In genomic region chr12:28248749-28249148, GRCm38 (mm10) we compare ENCODE assay signal across 9 mouse cellular contexts.
A peak's percentile ranks its signal among the peaks of the same experiment; 100 is the strongest.
DNase-seq lines count a peak whose midpoint lies in the region; ATAC-seq and TF ChIP-seq lines count a peak whose summit lies in the region.
"Had no signal": no experiment of that assay in that cellular context is flagged by ENCODE, and none has a peak within 500 bp of the region (broad histone marks: within the 10 kb centered on the region; RNA-seq: fewer than 3 reads in every experiment).

No protein-coding gene starts in this region.

- H3K36me3 ChIP-seq in intestine, postnatal 0 days (ENCODE audit: control insufficient read depth, insufficient read depth): no peaks in the 10 kb centered on the region
- no peaks in the 10 kb centered on the region for H3K36me3 ChIP-seq in intestine, embryonic 15.5 days
- H3K36me3 ChIP-seq in embryonic facial prominence, embryonic 11.5 days (replicated peaks; ENCODE audit: control insufficient read depth, insufficient read depth, low read depth, low read length): no peaks in the 10 kb centered on the region
- H3K36me3 ChIP-seq in liver, embryonic 14.5 days (replicated peaks; ENCODE audit: control insufficient read depth, insufficient read depth, low read depth): no peaks in the 10 kb centered on the region
- no peaks in the 10 kb centered on the region for H3K36me3 ChIP-seq in hindbrain, embryonic 16.5 days (ENCODE audit: control insufficient read depth, insufficient read depth, low read length)
- H3K36me3 ChIP-seq: heart, embryonic 13.5 days had no signal

- H3K4me3 ChIP-seq in intestine, postnatal 0 days (ENCODE audit: low read depth, low read length): no peak overlapping the region
- no peak overlapping the region for H3K4me3 ChIP-seq in intestine, embryonic 15.5 days (replicated peaks)
- no peak overlapping the region for H3K4me3 ChIP-seq in embryonic facial prominence, embryonic 11.5 days (ENCODE audit: low read depth, low read length)
- H3K4me3 ChIP-seq in liver, embryonic 14.5 days (ENCODE audit: insufficient read depth in 1 of 2, low read depth in 2 of 2, low read length in 2 of 2): no peak overlapping the region
- H3K4me3 ChIP-seq in hindbrain, embryonic 16.5 days (ENCODE audit: low read length): no peak overlapping the region
- H3K4me3 ChIP-seq: heart, embryonic 13.5 days had no signal

- no peak for ATAC-seq in intestine, postnatal 0 days
- ATAC-seq in intestine, embryonic 15.5 days: no peak
- no peak for ATAC-seq in embryonic facial prominence, embryonic 11.5 days (replicated peaks; ENCODE audit: insufficient number of reproducible peaks, low FRiP score, low TSS enrichment, low read depth)
- no peak for ATAC-seq in liver, embryonic 14.5 days (ENCODE audit: insufficient read depth)
- ATAC-seq in hindbrain, embryonic 16.5 days: no peak

- H3K27me3 ChIP-seq in intestine, postnatal 0 days (replicated peaks; ENCODE audit: control insufficient read depth, insufficient read depth, low read length): no peaks in the 10 kb centered on the region
- no peaks in the 10 kb centered on the region for H3K27me3 ChIP-seq in intestine, embryonic 15.5 days (replicated peaks)
- no peaks in the 10 kb centered on the region for H3K27me3 ChIP-seq in embryonic facial prominence, embryonic 11.5 days (ENCODE audit: control insufficient read depth, insufficient read depth, low read length)
- no peaks in the 10 kb centered on the region for H3K27me3 ChIP-seq in liver, embryonic 14.5 days (ENCODE audit: control insufficient read depth, insufficient read depth, low read length)
- no peaks in the 10 kb centered on the region for H3K27me3 ChIP-seq in hindbrain, embryonic 16.5 days (replicated peaks; ENCODE audit: control insufficient read depth, insufficient read depth, low read length)
- H3K27me3 ChIP-seq: heart, embryonic 13.5 days had no signal

- H3K9me3 ChIP-seq in intestine, postnatal 0 days (ENCODE audit: control insufficient read depth): no peaks in the 10 kb centered on the region
- no peaks in the 10 kb centered on the region for H3K9me3 ChIP-seq in intestine, embryonic 15.5 days
- H3K9me3 ChIP-seq in embryonic facial prominence, embryonic 11.5 days (replicated peaks; ENCODE audit: control insufficient read depth, low read length): no peaks in the 10 kb centered on the region
- H3K9me3 ChIP-seq in liver, embryonic 14.5 days (ENCODE audit: control insufficient read depth, low read length): no peaks in the 10 kb centered on the region
- H3K9me3 ChIP-seq in hindbrain, embryonic 16.5 days (ENCODE audit: control insufficient read depth, low read length): no peaks in the 10 kb centered on the region

- H3K4me2 ChIP-seq in intestine, postnatal 0 days (replicated peaks; ENCODE audit: low read depth): no peak overlapping the region
- H3K4me2 ChIP-seq in intestine, embryonic 15.5 days (replicated peaks): no peak overlapping the region
- no peak overlapping the region for H3K4me2 ChIP-seq in embryonic facial prominence, embryonic 11.5 days (ENCODE audit: low read depth, low read length)
- H3K4me2 ChIP-seq in liver, embryonic 14.5 days (ENCODE audit: low read depth): no peak overlapping the region
- H3K4me2 ChIP-seq in hindbrain, embryonic 16.5 days (ENCODE audit: low read length): no peak overlapping the region
- H3K4me2 ChIP-seq: heart, embryonic 13.5 days had no signal

- 58% methylated on average over 3 of the region's 3 CpGs for WGBS in intestine, postnatal 0 days
- 61% methylated on average over 3 of the region's 3 CpGs for WGBS in intestine, embryonic 15.5 days
- WGBS in embryonic facial prominence, embryonic 11.5 days: 56% methylated on average over 3 of the region's 3 CpGs
- 54% methylated on average over 3 of the region's 3 CpGs for WGBS in liver, embryonic 14.5 days (ENCODE audit: insufficient replicate concordance)
- 65% methylated on average over 3 of the region's 3 CpGs for WGBS in hindbrain, embryonic 16.5 days

- H3K4me1 ChIP-seq in intestine, postnatal 0 days (replicated peaks; ENCODE audit: control insufficient read depth, insufficient read depth, low read length): no peaks in the 10 kb centered on the region
- H3K4me1 ChIP-seq in intestine, embryonic 15.5 days (replicated peaks): no peaks in the 10 kb centered on the region
- H3K4me1 ChIP-seq in embryonic facial prominence, embryonic 11.5 days (ENCODE audit: control insufficient read depth, insufficient read depth, low read length): no peaks in the 10 kb centered on the region
- H3K4me1 ChIP-seq in liver, embryonic 14.5 days (replicated peaks; ENCODE audit: control insufficient read depth in 2 of 2, insufficient read depth in 2 of 2, low read length in 1 of 2): no peaks in the 10 kb centered on the region
- no peaks in the 10 kb centered on the region for H3K4me1 ChIP-seq in hindbrain, embryonic 16.5 days (ENCODE audit: control insufficient read depth, insufficient read depth, low read depth, low read length)
- H3K4me1 ChIP-seq: heart, embryonic 13.5 days had no signal

- peak; percentile 27 for DNase-seq in Muller cell, postnatal 12 days (ENCODE audit: inconsistent ontology term)
- DNase-seq in embryonic facial prominence, embryonic 11.5 days (ENCODE audit: low spot score): peak; percentile 30
- DNase-seq in liver, embryonic 14.5 days (ENCODE audit: low read depth in 3 of 3, low spot score in 3 of 3): no peak
- no peak for DNase-seq in natural killer cell, adult 2 months (ENCODE audit: low spot score in 2 of 2)
- DNase-seq in spleen, adult 18-20 months: no peak

- no peak for TF ChIP-seq EP300 in liver, embryonic 14.5 days (IDR thresholded peaks at IDR 0.05; ENCODE audit: low read depth)

- H3K27ac ChIP-seq in intestine, postnatal 0 days (ENCODE audit: low read depth, low read length): no peak overlapping the region
- H3K27ac ChIP-seq in intestine, embryonic 15.5 days: no peak overlapping the region
- no peak overlapping the region for H3K27ac ChIP-seq in embryonic facial prominence, embryonic 11.5 days (replicated peaks; ENCODE audit: low read depth, low read length)
- no peak overlapping the region for H3K27ac ChIP-seq in liver, embryonic 14.5 days
- no peak overlapping the region for H3K27ac ChIP-seq in hindbrain, embryonic 16.5 days (ENCODE audit: low read depth, low read length)
- H3K27ac ChIP-seq: heart, embryonic 13.5 days had no signal

- no peak overlapping the region for H3K9ac ChIP-seq in intestine, postnatal 0 days (ENCODE audit: low read depth, low read length)
- H3K9ac ChIP-seq in intestine, embryonic 15.5 days: no peak overlapping the region
- no peak overlapping the region for H3K9ac ChIP-seq in embryonic facial prominence, embryonic 11.5 days (replicated peaks; ENCODE audit: low read length)
- H3K9ac ChIP-seq in liver, embryonic 14.5 days (replicated peaks): no peak overlapping the region
- H3K9ac ChIP-seq in hindbrain, embryonic 16.5 days (ENCODE audit: low read depth, low read length): no peak overlapping the region
- H3K9ac ChIP-seq: heart, embryonic 13.5 days had no signal

- peak; percentile 71 for TF ChIP-seq CTCF in intestine, postnatal 0 days (IDR thresholded peaks at IDR 0.05; ENCODE audit: low read depth)
- TF ChIP-seq CTCF in liver, embryonic 14.5 days (IDR thresholded peaks at IDR 0.05; ENCODE audit: low read depth): peak; percentile 50

Comparison
In these comparisons a context has a peak if more than half of its experiments do, and no peak if none do; other contexts are left out.
1. DNase-seq: peak in Muller cell, postnatal 12 days (single experiment) and embryonic facial prominence, embryonic 11.5 days (single experiment); none in liver, embryonic 14.5 days (0 of 3), natural killer cell, adult 2 months (0 of 2) and spleen, adult 18-20 months (0 of 2).